Mouse (Mus musculus) left cerebral cortex, adult 18-20 months (tissue): Measurements from ENCODE around the gene Naaladl2. TPM values are rescaled to one million over a fixed set of nuclear protein-coding genes. Genes with fewer than 3 reads are reported as not detected.
"Not testable (repeated sequence)": the region's sequence is repeated elsewhere in the genome, so short reads cannot be mapped to it uniquely, and the experiment has no call there.

Source experiments
- DNase-seq, 2 experiments: peaks; one replicate each; pipeline ENCODE4 v3.0.0; 2021 to 2022; ENCODE audit warnings: low spot score in 2 of 2, mixed read lengths in 1 of 2
- long read RNA-seq, 2 experiments: library from polyadenylated mRNA; stranded (forward); transcript quantifications; one replicate each; pipeline ENCODE4 v2.0.0; 2021
- total RNA-seq, 2 experiments: library from RNA; stranded (reverse); gene quantifications; 2 replicates each; pipeline ENCODE4 v1.2.3; 2021

Gene Naaladl2
- 1 to 10 TPM; 3.7 to 4.0 TPM for total RNA-seq
- long read RNA-seq, experiment 1, partial matches to known transcripts = 0 of 1 reads
- long read RNA-seq, experiment 1, other reads (novel, unspliced or antisense) = 1 of 1 reads
- long read RNA-seq, experiment 2 = 0 reads

GRCm38 (mm10) chr3:25143555-25144311 is at the start of gene Naaladl2:
TSS of gene Naaladl2 (minus strand) at chr3:25144261.
- DNase-seq = peak; percentile 55 to 65

DNA sequence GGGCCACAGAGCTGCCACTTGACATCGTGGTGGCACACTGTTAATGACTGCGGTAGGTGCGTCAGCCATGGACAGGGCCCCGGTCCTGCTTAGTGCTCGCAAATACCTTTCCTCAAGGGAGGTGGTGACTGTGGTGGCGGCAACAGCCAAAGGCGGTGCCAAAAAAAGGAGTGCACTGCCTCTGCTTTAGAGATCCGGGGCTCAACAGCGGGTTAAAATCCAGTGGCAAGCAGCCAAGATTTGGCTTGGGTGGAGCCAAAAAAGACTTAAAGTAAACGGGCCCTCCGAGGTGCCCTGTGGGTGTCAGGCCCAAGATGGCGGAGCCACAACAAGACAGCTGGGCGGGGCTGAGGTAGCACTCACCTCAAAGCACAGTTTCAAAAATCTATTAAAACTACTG is 7.7 kb upstream of the Naaladl2 start:
- DNase-seq = no peak

GRCm38 (mm10) chr3:25147271-25147670 is 3.2 kb upstream of the Naaladl2 start:
- no peak for DNase-seq

DNA sequence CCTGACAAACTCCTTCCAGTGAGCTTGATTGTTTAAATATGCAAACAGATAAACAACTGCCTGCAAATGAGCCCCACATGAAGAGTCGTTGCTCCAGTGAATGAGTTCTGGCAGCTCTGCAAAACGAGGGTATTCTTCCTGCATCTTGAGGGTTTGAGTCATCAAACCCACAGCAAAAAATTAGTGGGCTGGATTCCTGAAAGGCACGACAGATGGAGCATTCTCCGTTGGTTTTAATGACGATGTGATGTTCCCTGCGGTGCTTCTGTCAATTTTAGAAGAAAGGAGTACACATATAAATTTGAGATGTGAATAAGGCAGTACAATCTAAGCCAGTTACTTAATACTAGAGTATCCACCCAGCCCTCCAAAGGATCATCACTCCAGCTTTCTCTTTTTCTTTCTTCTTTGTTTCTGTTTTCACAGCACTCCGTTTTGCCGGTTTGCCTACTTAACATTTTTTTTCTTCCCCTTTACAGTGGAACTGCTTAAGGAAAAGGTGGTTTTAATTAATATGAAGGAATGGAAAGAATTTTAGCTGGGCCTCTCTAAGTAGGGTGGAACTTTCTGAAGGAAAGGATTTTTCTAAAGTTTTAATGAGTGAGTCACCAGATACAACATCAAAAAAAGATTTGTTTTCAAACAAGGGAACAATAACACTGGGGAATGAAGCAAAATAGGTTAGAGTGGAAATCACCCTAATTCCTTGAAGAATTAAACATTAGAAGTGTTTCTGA is 1.1 kb upstream of the Naaladl2 start:
- peak; percentile 60 to 73 for DNase-seq

- DNase-seq = no peak
Observed at GRCm38 (mm10) chr3:25143111-25143510, 950 bp downstream of the Naaladl2 start.

GRCm38 (mm10) chr3:25131848-25132247 is 12.2 kb downstream of the Naaladl2 start:
- DNase-seq = peak; percentile 16 to 22

- no peak for DNase-seq
Observed at GRCm38 (mm10) chr3:25127864-25128263, 16.2 kb downstream of the Naaladl2 start.

GRCm38 (mm10) chr3:25124919-25125846 is 18.9 kb downstream of the Naaladl2 start:
- no peak for DNase-seq

GRCm38 (mm10) chr3:25113107-25113506 is 31.0 kb downstream of the Naaladl2 start:
- DNase-seq = no peak

DNA sequence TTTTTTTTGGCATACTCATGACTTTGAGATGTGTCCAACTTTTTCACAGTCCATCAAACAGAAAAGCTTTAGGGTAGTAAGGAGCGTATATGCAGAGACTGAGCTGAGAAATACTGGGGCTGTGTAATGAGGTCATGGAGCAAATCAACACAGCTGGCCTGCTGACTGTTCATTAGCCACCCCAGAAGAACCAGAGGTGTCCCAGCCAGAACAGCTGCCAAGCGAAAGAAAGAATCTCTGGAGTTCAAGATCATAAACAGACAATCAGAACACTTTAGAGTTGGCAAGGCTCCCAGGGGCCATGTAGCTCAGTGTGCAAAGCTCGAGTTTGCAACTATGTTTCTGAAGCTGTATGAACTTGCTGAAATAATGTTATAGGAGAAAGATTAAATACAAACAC is 35.1 kb downstream of the Naaladl2 start:
- no peak for DNase-seq

DNA sequence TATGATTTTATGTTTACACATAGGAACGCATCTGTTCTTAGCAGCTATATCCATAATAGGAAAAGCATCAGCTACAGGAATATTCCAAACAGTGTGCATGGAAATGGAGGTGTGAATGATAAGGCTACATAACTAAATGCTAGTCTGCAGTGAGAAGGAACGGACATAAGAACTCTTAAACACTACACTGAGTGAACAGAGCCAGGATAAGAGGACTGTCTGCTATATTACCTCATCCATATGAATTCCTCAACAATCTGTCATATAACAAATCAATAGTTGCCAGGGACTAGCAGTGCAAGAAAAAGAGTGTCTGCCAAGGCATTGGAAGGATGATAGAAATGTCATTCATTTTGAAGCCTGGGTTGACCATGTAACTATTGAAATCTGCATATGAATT is 51.1 kb downstream of the Naaladl2 start:
- no peak for DNase-seq

DNA sequence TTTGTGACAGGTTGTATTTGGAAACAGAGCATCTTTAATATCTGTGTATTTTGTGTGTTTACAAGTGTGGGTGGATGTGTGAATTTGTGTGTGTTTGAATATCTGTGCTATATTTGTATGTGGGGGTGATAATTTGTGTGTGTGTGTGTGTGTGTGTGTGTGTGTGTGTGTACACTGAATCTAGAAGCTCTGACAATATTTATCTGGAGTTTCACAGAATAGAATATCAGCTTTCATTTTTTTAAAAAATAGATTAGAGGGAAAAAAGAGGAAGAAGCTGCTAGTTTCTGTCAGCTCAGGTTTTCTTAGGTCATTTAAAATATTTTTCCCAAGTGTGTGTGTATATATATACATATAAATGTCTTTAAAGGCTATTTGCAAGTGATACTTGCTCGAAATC is 68.3 kb downstream of the Naaladl2 start:
- DNase-seq = no peak

- DNase-seq = no peak
Observed at GRCm38 (mm10) chr3:25074266-25074665, 69.8 kb downstream of the Naaladl2 start.

- no peak for DNase-seq
Observed at GRCm38 (mm10) chr3:25073821-25074220, 70.2 kb downstream of the Naaladl2 start.

- DNase-seq = no peak
Observed at GRCm38 (mm10) chr3:25063217-25063616, 80.8 kb downstream of the Naaladl2 start.

- DNase-seq = no peak
Observed at GRCm38 (mm10) chr3:25052975-25053374, 91.1 kb downstream of the Naaladl2 start.

DNA sequence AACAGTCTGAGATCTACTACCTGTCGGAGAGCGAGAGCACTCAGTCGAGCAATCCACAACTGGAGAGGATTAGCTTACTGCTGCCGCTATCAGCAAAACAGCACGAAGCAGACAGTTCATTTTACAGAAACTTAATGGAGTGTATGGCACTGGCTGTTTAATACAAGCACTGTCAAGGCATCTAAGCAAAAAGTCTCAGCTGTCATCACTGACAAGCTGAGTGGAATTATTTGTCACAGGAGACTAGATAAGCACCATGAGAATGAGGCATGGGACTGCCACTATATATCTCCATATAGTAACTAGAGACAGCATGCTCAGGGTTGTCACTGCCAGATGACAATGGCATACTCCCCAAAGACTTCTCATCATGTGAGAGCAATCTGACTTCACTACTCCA is 124.1 kb downstream of the Naaladl2 start:
- no peak for DNase-seq

- DNase-seq = no peak
Observed at GRCm38 (mm10) chr3:25010751-25011150, 133.3 kb downstream of the Naaladl2 start.

DNA sequence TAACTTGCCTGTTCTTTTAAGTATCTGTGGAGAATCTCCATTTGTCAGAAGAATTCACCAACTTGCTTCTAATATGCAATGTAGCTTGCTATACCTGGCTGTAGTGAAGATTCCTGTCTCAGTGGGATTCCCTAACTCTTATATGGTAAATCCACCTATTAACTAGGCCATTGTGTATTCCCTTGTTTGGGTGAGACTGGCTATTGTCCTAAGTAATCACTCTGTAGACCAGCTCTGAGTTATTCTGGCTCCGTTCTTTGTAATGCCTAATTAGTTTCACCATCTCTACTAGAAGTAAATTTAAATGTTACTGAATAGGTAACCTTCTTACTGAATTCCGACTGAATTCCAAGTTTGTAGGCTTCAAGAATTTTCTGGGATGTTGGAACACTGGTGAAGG is 137.3 kb downstream of the Naaladl2 start:
- not testable (repeated sequence) for DNase-seq

DNA sequence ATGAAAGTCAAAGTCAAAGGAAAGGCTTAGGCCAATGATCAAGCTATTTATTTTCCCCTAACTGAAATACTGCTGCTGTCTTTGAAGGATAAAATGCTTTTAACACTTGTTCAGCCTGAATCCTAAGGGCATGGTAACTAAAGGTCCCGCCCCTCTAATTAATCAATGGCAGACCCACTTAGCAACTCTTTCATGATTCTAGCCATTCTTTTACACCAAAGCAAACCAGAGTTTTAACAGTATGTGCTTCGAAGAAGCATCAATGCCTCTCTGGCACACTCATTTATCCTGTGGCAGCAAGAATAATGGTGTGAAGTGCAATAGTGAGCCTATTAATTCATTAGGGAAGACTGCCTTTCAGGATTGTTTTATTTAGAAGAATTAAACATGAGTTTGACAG is 151.5 kb downstream of the Naaladl2 start:
- DNase-seq = no peak

DNA sequence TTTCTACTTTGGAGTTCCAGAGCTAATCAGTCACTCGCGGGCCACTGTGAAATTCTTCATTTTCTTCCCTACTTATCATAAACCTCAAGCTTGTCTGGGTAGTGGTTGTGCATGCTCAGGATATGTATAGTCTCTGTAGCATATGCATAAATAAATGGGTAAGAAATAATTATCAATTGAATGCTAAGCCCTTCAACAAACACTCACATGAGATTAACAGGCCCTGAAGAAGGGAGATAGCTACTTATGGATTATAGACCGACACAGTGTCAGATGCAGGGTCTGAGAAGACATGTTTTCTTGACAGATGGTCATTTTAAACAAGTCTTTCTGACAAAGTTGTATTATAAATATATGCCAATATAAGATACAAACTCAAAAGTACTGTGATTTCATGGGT is 152.0 kb downstream of the Naaladl2 start:
- DNase-seq = no peak
